Mouse (Mus musculus): Measurements from ENCODE around the gene Miox.
A peak's percentile ranks its signal among the peaks of the same experiment; 100 is the strongest.

Miox gene

DNA sequence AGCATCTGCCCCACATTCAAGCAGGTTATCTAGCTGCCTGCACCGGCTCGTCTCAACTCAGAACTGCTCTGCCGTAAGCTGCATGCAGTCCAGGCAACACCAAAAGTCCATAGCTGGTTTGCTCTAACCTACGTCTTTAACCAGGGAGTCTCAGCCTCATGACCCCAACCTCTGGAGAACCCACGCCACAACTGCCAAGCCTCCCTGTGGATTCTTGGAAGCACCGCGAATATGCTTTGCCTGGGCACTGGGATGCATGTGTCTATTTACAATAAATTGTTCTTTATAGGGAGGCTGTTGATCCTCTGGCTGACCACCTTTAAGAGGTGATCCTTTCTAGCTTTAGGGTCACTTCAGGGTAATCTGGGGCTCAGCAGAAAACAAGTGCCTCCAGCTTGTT is 38.3 kb downstream of the Miox start:
- DNase-seq: no peak

DNA sequence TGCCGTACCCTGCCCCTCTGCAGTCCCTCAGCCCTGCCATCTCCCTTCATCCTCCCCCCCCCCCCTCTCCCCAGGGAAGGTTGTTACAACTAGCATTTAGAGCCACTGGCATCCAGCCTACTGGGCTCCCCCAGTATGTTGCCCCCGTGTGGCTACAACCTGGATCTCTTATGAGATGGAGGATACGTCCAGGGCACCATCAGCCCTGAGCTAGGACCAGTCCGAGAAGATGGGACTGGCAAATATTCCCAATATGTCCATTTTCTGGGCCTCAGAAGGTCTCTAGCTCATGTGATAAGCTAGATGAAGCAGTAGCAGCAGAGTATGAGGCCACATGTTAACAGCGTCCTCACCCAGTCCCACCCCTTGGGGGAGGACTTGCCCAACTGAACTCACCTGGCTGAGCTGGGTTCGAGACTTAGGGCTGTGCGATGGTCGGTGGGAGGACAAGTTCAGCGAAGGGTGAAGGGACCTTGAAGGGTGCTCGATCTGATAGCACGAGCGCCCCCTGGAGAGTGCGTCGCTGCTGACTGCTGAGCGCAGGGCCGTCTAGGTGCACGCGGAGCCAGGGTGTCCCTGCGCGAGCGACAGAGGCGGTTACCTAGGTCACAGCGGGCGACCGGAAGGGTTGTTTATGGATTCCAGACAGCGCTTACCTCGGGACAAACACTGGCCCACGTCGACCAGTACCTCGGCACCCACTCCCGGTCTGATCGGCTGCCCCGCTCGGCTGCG is 39.0 kb downstream of the Miox start:
- peak; percentile 91 for DNase-seq

DNA sequence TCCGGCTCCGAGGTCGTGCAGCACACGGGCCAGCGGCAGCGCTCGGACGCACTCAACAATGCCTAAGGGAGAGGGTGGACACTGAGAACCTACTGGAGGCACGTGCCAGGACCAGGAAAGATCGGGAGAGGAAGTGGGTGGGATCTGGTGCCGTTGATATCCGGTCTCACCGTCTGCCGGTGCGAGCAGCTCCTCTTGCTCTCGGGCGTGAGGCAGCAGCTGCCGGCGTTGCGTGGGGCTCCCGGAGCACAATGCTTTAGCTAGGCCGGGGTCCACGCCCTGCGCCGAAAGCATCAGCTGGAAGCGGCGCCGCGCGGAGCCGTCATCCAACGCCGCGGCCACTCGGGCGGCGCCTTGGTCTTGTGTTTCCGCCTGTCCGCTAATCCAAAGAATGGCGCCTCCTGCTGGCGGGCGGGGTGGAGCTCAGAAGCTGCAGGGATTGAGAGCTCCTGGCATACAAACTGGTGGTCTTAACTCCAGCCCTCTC is 39.6 kb downstream of the Miox start, which contains the start of gene Sco2:
Gene Sco2, minus strand, starts transcription at position 85 of the 487 bp plus-strand sequence.
- DNase-seq: peak; percentile 94

DNA sequence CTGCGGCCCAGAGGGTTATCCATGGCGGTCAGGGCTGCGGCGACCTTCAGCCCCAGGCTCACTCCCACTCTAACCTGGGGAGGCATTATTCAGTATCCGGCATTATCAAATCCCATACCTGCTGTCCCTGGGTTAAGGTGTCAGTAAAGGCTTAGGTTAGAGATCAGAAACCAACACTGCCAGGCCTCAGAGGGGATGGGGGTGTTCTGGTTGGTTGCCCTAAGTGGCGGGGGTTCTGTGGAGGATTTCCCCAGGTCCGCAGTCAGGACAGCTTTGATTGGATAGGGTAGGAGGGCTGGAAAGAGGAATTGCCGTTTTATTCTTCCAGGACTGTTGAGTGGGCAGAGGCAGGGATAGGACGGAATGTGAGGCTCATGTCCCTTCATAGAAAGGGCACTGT is 40.1 kb downstream of the Miox start:
- no peak for DNase-seq

DNA sequence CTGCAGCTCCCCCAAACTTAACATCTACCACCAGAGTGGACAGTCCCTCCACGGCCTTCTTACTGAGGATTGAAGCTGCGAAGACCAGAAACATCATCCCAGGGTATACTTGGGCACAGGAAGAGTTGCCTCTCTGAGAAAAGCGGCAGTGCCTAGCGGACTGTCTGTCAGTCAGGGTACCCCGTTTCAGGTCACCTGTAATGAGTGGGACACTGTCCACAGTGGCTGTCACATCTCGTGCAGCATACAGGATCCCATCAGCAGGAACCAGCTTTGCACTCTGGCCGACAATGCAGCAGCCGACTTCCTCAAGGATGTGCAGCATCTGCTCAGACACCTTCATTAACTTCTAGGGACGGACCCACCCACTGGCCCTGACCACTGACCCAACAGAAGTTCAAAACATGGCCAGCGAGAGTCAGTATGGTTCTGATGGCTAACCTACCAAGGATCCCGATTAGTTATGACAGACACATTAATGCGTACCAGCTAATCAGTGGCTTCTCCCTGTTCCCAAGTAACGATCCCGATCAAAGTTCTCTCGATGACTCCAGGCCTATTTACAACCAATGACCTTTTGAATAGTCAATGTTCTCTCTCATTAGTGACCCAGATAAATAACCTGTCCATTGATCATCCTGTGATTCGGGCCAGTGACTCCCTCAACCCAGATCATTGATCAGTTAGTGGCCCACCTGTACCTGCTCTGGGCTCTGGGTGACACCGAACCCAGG is 40.8 kb downstream of the Miox start:
- no peak for DNase-seq

DNA sequence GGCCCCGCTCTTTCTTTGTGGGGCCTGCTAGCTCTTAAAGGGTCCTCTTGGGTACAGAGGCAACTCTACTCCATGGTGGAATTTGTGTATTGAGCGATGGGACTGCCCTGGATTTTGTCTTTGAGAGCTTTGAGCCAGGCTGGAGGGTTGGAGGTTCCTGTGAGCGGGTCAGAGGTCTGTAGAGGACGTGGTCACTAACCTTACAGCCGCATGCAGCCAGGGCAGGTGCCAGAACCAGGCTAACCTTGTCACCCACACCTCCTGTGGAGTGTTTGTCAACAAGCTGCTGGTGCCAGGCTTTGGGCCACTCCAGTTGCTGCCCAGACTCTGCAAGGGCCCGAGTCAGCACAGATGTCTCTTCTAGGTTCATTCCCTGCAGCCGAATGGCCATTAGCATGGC is 41.8 kb downstream of the Miox start:
- DNase-seq: peak; percentile 28

DNA sequence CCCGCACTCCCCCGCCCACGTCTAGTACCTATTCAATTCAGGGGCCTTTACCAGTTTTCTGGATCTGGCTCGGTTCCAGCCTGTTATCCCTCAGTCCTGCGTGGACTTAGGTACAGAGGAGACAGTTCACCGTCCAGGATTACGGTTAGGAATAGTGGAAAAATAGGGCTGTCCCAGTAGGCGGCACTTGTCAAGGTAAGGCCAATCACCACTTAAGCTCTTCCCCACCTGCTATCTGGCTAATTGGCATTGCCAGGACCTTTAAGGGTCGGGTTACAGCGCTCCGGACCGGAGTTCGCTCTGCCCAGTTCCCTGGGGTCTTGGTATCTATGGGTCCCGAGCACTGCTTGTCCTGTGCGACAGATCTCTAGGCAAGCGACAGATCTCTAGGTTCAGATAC is 42.8 kb downstream of the Miox start, which contains the start of gene Tymp:
Gene Tymp, minus strand, starts transcription at position 83 of the 400 bp plus-strand sequence.
- peak; percentile 46 for DNase-seq

DNA sequence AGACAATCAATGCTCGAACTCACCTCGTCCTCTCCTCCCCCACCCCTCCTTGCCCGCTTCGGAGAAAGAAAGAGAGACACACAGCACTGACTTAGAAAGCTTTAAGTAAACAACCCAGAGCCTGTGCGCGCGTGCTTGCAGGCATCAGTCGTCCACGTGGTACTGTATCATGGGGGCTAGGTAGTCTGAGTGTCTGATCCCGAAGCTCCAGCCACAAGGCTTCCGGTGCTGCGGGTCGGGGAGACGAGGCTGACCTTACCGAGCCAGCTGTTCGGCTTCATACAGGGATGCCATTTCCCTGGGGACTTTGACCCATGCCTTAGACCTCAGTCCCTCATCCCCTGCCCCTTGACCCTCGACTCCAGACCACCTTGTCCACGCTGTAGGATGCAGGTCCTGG is 43.2 kb downstream of the Miox start:
- DNase-seq: no peak

DNA sequence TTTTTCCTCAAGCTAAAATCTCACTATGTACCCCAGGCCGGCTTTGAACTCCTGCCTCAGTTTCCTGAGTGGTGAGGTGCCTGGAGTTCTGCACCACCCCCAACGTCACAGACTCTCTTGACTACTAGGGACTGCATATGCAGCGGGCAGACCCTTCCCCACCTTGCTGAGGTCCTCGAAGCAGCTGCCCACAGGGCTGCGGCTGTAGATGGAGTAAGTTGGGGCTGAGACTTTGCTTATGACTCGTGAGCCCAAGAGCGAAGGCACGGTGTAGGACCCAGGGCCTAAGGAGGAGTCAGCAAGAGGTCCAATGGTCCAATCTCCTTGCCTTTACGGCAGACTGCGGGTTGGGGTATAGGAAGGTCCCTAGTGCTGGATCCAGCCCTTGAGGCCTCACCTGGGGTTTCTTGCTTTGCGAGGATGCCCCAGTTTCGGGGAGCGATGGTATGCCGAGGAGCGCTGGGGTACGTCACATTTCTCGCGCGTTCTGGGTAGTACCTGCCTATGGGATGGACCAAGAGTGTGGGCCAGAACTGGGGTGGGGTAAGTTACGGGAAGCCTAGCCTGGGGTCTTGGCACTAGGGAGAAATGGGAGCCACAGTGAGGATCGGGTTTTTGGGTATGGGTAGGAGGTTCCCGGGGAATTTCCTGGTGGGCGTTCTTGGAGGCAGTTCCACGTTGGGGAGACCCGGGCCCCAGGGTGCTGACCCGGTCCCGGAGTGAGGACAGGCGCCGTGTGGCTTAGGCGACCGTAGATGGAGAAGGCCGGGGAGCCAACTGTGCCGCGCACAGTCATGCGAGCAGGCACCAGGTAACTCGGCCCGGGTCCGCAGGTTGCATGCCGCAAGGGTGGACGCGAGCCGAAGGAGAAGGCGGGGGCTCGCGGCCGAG is 44.0 kb downstream of the Miox start:
- no peak for DNase-seq

DNA sequence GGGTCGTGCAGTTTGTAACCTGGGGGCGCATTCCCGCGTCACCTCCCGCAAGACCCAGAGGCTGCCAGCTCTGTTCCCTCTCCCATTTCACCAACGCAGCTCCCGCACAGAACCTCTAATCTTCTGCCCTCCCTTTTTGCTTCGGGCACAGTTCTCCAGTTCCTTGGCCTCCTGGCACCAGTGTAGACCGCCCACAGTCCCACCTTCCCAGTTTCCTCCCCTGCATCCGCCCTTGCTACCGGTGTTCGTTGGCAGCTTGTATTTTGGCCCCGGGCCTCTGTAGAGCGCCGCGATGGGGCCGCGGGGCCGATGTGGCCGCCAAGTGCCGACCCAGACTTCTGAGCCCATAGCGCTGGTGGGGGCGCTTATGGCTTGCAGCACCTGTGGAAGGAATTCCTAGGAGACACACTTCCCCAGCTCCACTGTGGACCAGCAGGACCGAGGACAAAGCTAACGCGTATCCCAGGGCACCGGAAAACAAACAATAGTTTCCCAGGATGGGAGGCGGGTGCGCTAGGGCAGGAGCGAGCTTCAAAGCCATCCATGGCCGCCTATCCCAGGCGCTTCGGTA is 44.7 kb downstream of the Miox start, which contains the start of gene Odf3b:
Gene Odf3b, minus strand, starts transcription at position 452 of the 571 bp plus-strand sequence.
- peak; percentile 30 for DNase-seq

DNA sequence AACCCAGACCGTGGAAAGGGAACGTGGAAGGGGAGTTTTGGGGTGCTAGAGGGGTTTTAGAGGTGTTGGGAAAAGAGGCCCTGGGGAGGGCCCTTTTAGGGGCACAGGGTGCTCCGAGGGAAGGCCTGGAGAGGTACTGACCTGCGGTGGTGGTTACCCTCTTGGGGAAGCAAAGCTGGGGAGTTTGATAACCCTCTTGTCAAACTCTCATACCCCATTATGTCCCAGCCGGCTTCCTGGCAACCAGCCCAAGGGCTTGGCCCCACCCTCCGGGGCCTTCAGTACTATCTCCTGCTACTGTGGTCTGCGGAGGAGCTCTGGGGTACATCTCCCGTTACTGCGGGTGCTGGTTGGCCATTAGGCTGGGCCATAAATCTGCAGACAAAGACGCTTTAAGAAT is 45.2 kb downstream of the Miox start:
- DNase-seq: no peak

DNA sequence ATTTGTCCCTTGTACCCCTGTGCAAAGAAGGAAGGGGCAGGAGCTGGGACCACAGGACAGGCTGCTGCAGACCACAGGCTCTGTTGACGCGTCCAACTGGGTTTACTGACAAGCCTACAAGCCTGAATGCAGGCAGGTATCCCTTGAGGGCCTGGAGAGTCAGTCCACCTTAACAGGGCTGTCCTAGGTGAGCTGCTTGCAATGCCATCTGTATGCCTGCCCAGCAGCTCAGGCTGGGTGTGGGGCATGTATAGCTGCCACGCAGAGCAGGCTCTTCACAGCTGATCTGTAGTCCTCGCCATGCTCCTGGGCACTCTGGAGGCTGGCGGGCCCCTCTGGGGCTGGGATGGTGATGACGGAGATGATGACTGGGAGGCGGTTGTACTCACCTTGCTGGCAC is 50.4 kb downstream of the Miox start, which contains the start of gene Klhdc7b:
Gene Klhdc7b, plus strand, starts transcription at position 301 of the 400 bp plus-strand sequence.
- DNase-seq: no peak
